Mouse (Mus musculus) 3134 (cell line): ENCODE data around the gene Atp8a1.

ENCODE experiments used
- DNase-seq: peaks from one replicate; pipeline ENCODE4 v3.0.0-alpha.2; 2011; ENCODE audit warnings: low spot score; ENCODE audit not compliant: insufficient read length; ENCODE audit errors: extremely low read depth

Gene Atp8a1

DNA sequence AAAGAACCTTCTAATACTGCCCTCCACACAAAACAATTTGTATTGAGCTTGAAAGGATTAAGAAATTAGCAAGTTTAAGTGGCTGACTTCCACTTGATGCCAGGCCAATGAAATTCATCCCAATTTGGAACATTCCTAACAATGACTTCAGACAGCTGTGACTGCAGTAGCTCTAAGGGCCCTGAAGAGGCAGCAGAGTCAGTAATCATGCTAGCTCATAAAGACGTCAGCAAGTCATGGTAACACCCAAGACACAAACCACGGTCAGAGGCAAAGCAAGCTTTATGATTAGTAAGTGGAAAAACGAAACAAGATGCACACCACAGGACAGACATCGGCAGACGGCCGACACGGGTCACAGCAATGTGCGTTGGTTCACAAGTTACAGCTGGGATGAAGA, 69.2 kb downstream of the Atp8a1 start:
- DNase-seq: peak; percentile 4

DNA sequence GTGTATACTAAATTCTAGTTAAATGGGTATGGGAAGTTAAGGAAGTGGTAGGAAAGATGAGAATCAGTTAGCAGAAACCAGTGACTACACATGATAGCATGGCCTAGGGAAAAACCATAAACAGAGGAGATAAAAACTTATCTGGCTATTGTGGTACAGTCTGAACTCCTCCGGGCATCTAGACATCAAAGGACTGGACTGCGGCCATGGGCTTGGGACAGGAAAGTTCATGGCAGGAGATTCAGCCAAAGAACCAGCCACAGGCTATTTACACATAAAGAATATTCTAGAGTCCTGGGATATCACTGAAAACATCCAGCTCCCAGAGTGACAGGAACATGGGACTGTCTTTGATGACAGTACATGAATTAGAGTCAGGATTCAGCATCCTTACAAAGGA, 73.0 kb downstream of the Atp8a1 start:
- no peak for DNase-seq

DNA sequence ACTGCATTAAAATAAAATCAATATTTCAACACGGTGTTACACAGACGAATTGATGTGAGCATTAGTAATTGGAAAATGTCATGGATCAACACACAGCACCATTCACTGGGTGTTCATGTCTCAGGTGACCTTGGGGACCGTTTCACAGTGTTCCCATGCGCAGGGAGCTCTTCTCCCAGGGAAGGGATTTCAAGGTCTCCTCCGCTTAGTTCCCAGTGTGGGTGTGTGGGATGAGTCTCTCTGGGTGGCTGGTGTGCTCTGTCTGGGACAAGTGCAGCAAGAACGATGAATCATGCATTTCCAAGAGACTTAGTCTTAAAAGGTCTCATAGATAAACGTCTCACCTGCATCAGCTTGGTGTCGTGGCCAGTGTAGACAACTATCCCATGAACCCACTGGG, 78.5 kb downstream of the Atp8a1 start:
- no peak for DNase-seq

DNA sequence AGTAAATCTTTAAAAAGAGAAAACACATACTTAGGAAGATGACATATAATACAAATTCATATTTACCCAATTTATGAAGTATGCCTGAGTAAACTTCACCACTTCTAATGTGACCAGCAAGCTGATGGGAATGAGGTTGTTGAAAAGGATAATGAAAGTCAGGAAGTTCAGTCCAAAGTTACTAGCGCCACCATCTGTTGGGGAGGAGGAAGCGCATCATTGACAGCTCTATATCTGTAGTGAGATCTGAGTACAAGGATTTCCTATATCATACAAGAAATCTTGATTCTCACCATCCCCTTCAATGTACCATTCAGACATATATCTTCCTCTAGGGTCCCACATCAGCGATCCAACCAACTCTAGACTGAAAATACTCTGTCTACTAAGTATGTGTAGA, 82.4 kb downstream of the Atp8a1 start:
- DNase-seq: no peak

DNA sequence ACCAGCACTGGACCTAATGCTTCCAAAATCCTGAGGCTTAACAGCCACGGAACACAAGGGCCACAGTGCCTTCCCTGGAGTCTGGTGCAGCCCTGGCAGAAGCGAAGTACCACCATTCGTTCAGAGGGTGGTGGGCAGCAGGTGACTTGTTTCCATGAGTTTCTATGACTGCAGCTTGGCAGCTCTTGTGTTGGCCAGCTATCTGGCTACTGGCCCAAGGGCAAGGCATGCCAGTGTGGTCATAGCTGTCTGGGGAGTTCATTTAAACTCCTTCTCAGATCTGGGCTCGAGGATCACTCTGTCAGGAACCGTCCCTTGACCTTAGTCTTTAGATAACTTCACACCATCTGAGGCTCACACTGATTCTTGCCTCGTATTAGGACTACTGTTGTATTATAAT, 89.1 kb downstream of the Atp8a1 start:
- no peak for DNase-seq

DNA sequence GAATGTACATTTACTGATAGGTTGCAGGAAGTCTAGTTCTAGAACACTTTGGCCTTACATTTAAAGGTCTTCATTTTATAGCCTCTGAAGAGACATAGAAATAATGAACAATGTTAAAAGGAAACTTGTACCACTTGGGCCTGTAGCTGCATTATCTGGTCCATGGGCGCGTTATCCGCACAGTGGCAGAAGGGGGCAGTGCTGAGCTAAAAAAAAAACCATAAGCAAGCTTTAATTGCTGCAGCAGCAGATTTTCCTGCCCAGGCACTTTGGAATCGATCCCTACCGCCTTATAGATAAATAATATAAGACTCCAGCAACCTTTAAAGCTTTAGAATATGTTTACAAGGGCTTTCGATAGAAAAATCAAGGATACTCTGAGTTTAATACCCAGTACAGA, 91.1 kb downstream of the Atp8a1 start:
- DNase-seq: no peak

DNA sequence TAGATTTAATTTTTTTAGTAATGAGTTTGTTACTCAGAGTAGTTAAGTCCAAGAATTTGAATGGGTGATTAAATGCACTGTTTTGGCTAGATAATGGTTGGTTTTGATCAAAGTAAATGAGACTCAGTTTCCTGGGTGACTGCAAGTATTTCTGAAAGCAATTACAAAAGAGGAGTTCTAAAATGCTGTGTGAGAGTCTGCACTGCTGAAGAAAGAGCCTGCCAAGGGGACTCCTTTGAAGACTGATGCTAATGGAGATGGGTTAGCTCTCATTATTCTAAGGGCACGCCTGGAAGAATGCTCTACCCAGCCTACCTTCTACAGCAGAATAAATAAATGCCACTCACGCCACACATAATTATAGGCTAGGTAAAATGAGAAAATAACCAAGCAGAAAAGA, 94.2 kb downstream of the Atp8a1 start:
- DNase-seq: no peak

DNA sequence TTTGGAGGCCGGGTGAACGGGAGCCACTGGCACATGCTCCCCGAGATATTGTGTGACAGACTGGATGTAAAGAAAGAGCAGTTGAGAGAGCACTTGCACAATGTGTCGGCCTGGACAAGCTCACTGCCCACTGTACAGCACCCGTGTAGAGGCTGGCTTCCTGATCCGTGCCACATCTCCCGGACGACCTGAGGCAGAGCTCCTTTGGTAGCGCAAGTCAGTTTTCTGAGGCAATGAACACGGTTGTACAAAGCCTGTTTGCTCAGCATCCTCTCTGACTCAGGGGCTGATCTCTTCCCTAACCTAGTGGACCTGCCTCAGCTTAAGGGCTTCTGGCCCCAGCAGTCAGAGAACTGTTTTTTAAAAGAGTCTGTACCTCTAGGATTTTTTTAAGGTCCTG, 94.6 kb downstream of the Atp8a1 start:
- no peak for DNase-seq

DNA sequence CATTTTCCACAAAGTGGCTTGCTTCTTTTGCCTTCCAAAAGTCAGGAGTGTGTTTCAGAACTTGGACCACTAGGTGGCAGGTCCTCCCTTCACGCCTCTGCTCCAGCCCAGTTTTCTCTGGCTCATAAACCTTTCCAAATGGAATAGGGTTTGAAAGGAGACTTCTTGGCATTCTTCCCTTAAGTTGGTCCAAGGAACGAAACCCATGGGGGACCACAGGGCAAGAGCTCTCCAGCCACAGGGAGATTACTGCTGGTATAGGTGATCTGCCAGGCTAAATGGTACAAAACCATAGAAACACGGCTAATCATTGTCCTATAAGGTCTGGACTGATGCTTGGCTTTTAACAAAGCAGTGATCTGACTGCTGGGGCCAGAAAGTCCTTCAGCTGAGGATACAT, 95.2 kb downstream of the Atp8a1 start:
- DNase-seq: no peak

DNA sequence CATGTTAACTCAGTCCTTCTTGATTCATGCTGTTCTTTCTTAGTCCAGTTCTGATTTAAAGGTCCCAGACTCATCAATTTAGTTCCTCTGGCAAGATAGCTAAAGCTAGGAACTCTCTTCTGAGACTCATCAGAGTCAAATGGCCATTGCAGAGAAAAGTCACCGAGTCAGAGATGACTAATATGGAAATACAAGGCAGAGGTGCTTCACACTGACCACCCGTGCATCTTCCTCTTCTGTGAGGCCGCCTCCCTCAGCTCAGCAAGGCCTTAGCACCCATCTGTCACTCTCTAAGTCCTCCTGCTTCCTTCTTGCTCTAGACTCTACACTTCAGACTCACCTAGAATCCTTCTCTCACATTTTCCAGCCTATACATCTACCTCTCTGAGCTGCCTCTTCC, 108.0 kb downstream of the Atp8a1 start:
- no peak for DNase-seq

DNA sequence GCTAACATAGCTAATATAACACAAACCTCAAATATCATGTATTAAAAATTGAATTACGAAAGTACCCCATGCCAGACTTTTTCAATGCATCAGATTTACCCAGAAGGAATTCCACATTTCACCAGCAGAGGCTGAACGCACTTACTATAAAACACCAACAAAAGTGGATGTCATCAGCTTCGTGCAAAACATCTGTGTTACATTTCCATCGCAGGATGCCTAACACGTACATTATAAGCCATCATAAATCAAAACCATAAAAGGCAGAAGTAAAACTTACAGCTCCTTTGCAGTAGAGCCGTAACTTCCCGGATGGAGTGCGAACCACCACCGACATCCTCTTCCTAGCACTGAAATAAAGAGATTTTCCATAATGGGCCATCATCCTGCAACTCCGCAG, 109.1 kb downstream of the Atp8a1 start:
- DNase-seq: no peak

DNA sequence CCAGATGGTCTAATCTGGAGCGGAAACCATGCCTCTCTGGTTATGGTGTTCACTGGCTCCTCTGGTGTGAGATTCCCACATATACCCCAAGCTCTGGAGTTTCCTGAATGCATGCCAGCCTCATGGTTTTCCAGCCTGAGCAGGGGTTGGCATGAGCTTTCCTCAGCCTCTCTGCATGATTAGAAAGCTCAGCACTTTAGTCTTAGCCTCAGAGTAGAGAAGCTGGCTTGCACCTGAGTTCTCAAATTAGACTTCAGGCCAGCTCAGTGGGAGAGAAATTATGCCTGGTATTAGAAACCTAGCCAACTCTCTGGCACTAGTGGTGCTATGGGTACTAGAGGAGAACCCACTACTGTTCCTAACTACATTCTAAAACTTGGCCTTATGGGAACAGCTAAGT, 111.5 kb downstream of the Atp8a1 start:
- no peak for DNase-seq

DNA sequence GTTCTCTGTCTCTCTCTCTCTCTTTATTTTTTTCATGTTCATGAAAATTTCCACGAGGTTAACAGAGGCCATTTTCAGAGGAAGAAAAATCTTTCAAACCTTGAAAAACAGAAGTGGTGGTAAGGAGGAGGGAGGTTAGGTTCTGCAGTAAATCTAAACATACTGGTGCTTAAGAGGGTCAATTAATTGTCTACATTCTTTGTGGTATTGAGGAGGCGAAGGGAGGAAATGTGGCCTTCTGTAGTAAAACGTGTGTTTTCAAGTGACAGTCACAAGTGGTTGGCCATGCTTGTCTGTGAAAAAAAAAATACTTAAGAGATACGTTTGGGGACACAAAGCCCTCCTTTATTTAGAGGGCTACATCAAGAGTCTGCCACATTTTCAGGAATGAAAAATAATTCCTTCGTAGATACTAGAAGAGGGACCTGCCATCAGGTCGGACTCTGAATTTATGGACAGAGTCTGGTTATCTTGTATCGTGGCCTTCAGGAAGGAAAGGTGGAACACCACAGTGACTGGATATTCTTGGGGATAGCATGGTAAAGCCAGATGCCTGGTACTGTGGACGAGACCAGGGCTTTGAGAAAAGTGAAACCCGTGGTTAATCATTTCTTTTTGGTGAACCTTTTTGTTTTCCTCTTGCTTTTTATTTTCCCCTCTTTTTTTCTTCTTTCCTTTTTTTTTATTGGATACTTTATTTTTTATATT, 113.5 kb downstream of the Atp8a1 start:
- DNase-seq: no peak

DNA sequence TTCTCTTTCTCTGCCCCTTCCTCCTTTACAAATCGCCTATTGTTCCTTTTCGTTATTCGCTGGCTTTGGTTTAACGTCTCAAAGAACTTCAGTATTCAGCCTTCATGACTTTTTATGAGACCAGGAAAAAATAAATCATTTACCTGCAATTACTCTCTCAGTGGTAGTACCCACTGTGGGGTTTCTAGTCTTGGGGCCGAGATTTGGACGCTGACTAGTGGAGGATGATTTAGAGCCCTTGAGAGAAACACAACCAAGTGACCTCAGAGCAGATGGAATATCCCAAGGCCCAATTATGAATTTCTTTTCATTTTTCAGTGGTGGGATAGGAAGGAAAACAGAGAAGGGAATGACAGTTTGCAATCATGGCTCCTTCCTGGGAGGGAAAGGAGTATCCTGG, 114.1 kb downstream of the Atp8a1 start:
- DNase-seq: no peak

DNA sequence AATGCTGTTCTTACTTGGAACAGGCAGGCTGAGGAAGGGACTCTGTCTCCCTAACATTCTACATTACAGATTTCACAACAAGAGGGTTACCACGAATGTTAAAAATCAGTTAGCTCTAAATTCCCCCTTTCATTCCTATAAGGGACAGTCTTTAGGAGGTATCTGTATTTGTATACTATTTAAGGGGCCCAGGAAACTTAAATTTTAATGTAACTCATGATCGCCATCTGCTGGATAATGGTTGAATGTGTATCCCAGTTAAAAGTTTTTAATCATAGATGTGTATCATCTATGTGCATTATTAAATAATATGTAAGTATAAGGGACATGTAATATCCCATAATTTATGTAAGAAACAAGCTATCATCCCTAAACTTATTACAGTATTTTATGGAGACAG, 119.5 kb downstream of the Atp8a1 start:
- DNase-seq: no peak

DNA sequence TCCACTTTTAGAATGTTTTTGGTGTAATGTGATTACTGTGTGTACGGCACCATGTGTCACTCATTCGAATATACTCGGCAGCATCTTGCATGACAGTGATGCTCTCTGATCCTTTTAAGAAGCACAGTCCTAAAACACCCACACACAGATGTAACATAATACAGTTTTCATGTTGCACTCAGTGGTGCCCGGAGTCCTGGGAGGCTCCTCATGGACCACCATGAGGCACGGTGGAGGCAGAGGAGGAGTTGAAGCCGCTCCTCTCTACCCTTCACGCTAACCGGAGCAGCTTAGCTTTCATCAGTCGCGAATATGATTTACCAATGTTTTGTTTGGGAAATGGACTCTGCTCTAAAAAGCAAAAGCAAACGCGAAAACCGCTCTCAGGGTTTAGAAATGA, 120.4 kb downstream of the Atp8a1 start:
- no peak for DNase-seq

DNA sequence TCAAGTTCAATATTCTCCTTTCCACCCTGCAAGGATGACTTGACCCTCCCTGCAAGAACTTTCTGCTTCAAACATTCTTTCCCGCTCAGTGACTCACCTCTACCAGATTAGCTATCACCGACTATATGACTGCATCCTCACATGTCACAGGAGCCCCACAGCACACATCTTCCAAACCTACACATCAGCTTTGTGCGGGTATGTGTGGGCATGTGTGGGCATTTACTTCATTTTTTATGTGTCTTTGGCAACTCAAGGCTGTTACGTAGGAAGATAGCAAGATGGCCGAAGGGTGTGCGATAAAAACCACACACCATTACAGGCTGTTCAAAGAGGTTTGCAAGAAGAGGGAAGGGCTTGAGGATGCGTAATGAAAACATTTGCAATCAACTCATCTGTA, 145.6 kb downstream of the Atp8a1 start:
- no peak for DNase-seq

DNA sequence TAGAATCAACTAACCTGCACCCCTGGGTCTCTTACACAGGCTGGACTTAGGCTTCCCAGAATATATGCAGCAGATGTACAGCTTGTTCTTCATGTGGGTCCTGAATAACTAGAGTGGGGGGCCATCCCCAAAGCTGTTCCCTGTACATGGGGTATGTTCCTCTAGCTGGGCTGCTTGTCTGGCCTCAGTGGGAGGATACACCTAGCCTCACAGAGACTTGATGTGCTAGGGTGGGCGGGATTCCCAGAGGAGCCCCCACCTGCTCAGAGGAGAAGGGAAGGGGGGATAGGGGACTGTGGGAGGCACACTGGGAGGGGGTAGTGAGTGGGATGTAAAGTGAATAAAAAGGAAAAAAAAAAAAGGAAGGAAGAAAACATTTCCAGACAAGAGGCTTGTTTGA, 147.8 kb downstream of the Atp8a1 start:
- DNase-seq: no peak

DNA sequence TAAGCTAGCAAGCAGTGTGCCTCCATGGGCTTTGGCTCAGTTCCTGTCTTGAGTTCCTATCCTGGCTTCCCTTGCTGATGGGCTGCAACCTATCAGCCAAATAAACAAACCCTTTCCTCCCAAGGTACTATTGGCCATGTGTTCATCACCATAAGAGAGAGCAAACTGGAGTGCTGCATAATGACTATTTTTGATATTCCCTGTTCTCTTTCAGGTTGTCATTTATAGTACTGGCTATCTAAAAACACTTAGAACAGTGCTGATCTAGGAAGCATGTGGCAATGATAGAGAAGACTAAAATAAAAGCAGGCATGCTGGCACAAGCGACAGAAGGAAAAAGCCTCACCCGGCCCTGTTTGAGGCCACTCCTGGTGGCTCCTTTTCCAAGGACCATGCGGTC, 149.1 kb downstream of the Atp8a1 start:
- no peak for DNase-seq

DNA sequence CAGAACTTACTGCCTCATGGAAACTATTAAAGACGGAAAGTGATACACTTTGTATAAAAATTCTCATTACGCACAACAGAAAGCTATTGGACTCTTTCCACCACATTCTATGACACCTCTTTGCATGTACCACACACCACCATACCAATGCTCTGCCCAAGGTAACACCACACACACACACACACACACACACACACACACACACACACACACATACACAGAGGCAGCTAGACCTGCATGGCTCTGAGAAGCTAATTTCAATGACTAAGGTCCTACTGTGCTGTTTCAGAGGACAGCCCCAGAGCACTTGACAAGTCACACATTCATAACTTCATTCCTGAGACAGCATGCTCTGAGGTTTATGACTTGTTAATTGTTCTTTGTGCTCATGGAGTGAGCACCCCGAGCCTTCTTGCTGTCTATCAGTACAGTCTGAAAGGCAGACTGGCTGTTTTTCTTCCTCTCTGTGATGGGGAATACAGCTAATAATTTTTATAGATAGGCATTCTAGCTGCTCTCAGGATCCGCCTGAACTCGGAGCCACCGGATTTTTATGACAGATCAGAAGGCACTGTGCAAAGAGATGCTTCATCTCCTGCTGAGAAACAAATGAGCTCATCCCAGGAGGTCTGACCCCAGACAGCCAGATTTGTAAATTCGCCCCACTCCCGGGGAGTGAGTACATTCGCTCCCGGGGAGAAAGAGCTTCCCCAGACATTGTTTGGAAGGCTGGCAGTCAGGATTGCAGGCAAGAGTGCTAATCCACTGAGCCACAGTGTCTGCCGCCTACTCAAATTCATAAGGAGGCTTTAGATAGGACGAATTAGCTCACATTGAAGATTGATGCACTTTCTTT, 150.3 kb downstream of the Atp8a1 start:
- DNase-seq: peak; percentile 9

DNA sequence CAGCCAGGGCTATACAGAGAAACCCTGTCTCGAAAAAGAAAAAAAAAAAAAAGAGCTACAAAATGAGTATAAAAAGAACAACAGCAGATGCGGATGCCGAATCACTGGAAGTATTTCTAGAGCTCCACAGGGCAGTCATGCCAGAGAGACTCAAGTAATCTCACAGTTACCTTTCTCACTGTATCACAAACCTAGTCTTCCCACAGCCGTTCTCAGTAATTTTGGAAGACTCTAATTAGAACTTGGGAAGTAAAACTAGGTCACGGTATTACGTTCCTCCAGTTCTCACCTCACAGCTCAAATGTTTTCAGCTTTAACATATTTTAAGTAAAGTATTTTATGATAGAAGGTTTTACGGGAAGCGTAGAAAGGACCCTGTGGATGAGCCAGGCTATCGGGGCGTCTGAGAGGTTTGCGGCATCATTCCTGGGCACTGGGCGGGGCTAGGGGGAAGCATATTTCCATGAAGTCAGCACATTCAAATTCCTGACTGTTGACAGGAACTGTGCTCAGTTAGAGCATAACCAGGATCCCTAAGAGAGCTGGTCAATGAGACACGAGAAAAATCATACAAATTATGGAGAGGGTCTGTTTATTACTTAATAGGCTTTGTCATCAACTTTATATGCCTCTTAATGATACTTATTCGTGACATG, 152.1 kb downstream of the Atp8a1 start:
- DNase-seq: no peak

DNA sequence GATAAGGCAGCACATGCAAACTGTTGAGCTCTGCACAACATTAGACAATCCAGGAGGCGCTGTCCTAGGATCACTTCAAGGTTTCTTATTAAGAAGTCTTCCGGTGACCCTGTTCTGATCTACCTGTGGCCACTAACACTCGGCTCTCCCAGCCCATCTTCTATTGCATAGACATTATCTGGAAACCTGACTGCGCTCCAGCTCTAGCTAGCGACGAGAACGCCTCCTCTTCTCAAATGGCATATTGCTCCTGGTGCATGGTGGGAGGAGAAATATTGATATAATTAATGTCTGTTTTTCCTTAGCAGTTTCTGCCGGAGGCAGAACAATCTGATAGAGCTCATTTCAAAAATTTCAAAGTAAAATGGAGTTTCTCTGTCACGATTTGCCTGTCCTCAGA, 156.9 kb downstream of the Atp8a1 start:
- no peak for DNase-seq
